Mouse (Mus musculus): ENCODE data around the gene Shisal1. TPM values are rescaled to one million over a fixed set of nuclear protein-coding genes. Genes with fewer than 3 reads are reported as not detected.

The Shisal1 gene
- total RNA-seq, 2 experiments from 2014 or later, result not detected

Other genes starting within 250 kb of the Shisal1 start
- 3.8 and 4.6 TPM in 2 replicates for gene Parvb, start 215.1 kb downstream of the Shisal1 start, total RNA-seq (2015)
- gene Parvb, start 215.1 kb downstream of the Shisal1 start, total RNA-seq (2017), result 0.33 and 1.5 TPM in 2 replicates
- gene Parvg, start 123.1 kb downstream of the Shisal1 start, total RNA-seq (2015), result 99.4 and 106 TPM in 2 replicates
- 246 and 253 TPM in 2 replicates for gene Parvg, start 123.1 kb downstream of the Shisal1 start, total RNA-seq (2017)
- 2.4 and 3.1 TPM in 2 replicates for gene Rtl6, start 110.7 kb upstream of the Shisal1 start, total RNA-seq (2015)
- 3.0 and 3.2 TPM in 2 replicates for gene Rtl6, start 110.7 kb upstream of the Shisal1 start, total RNA-seq (2017)
- gene Prr5, start 222.5 kb upstream of the Shisal1 start, total RNA-seq (2015), result 10.0 and 11.1 TPM in 2 replicates
- gene Prr5, start 222.5 kb upstream of the Shisal1 start, total RNA-seq (2017), result 3.7 and 7.6 TPM in 2 replicates

All from megakaryocyte progenitor cell, adult 5-6 weeks (primary cell).